Mouse (Mus musculus) bone marrow macrophage, adult 2 months (primary cell): ENCODE measurements at regions not wholly inside any gene's neighbourhood (a gene's known extent, or its start where the extent isn't known, plus 50 kb on each side); places are given as distances from the start of the nearest gene placed in this dataset.

Experiments used
- H3K27ac ChIP-seq: 2 replicates; pipeline ENCODE4 v1.5.1; 2012; ENCODE audit warnings: low read depth, low read length; ENCODE audit not compliant: insufficient read depth
- H3K4me1 ChIP-seq: 2 replicates; pipeline ENCODE4 v1.6.1; 2012; ENCODE audit warnings: low read length; ENCODE audit not compliant: control insufficient read depth, insufficient read depth
- H3K4me3 ChIP-seq: 2 replicates; pipeline ENCODE4 v1.5.1; 2012; ENCODE audit warnings: mild to moderate bottlenecking, low read length, moderate library complexity; ENCODE audit not compliant: insufficient read depth
- CTCF ChIP-seq: IDR thresholded peaks from 2 replicates; pipeline ENCODE4 v1.5.1; 2012; ENCODE audit warnings: low read depth, mild to moderate bottlenecking, low read length, moderate library complexity
- POLR2A ChIP-seq: IDR thresholded peaks from 2 replicates; pipeline ENCODE4 v1.6.1; 2012; ENCODE audit warnings: mild to moderate bottlenecking, low read depth, low read length, borderline replicate concordance

- H3K4me1 ChIP-seq = no peaks in the 10 kb centered on the region
- no peak overlapping the region for H3K4me3 ChIP-seq
- no peak overlapping the region for H3K27ac ChIP-seq
- TF ChIP-seq CTCF (no peak), POLR2A (no peak)
Observed at GRCm38 (mm10) chr13:84613004-84613403, 390.9 kb downstream of the Tmem161b start.

- Histone ChIP-seq H3K4me1 (no peaks in the 10 kb centered on the region), H3K27ac (no peak overlapping the region), H3K4me3 (no peak overlapping the region)
- TF ChIP-seq CTCF = no peak
- no peak for TF ChIP-seq POLR2A
Observed at GRCm38 (mm10) chr13:84624691-84625090, 402.6 kb downstream of the Tmem161b start.

GRCm38 (mm10) chr13:84625527-84625926 is 403.4 kb downstream of the Tmem161b start:
- TF ChIP-seq CTCF = no peak
- no peak for TF ChIP-seq POLR2A
- H3K4me3 ChIP-seq = no peak overlapping the region
- no peak overlapping the region for H3K27ac ChIP-seq

GRCm38 (mm10) chr13:84625927-84626326 is 403.8 kb downstream of the Tmem161b start:
- no peak overlapping the region for H3K27ac ChIP-seq
- no peak overlapping the region for H3K4me3 ChIP-seq
- no peaks in the 10 kb centered on the region for H3K4me1 ChIP-seq
- TF ChIP-seq POLR2A = no peak
- TF ChIP-seq CTCF = no peak

More at GRCm38 (mm10) chr13:84625527-84625926, 403.4 kb downstream of the Tmem161b start:
- H3K4me1 ChIP-seq = no peaks in the 10 kb centered on the region

GRCm38 (mm10) chr13:84626397-84626796 is 404.3 kb downstream of the Tmem161b start:
- H3K4me3 ChIP-seq = no peak overlapping the region
- TF ChIP-seq POLR2A = no peak
- TF ChIP-seq CTCF = no peak
- no peaks in the 10 kb centered on the region for H3K4me1 ChIP-seq
- H3K27ac ChIP-seq = no peak overlapping the region

- Histone ChIP-seq H3K4me1 (no peaks in the 10 kb centered on the region), H3K4me3 (no peak overlapping the region), H3K27ac (no peak overlapping the region)
- TF ChIP-seq POLR2A (no peak), CTCF (no peak)
Observed at GRCm38 (mm10) chr13:84630686-84631085, 408.6 kb downstream of the Tmem161b start.

GRCm38 (mm10) chr13:84632493-84632892 is 410.4 kb downstream of the Tmem161b start:
- H3K4me1 ChIP-seq = no peaks in the 10 kb centered on the region
- H3K4me3 ChIP-seq = no peak overlapping the region
- H3K27ac ChIP-seq = no peak overlapping the region
- TF ChIP-seq POLR2A (no peak), CTCF (no peak)

GRCm38 (mm10) chr13:84636831-84637230 is 414.7 kb downstream of the Tmem161b start:
- Histone ChIP-seq H3K27ac (no peak overlapping the region), H3K4me3 (no peak overlapping the region), H3K4me1 (no peaks in the 10 kb centered on the region)
- TF ChIP-seq CTCF = no peak
- TF ChIP-seq POLR2A = no peak

GRCm38 (mm10) chr13:84637606-84638005 is 415.5 kb downstream of the Tmem161b start:
- no peaks in the 10 kb centered on the region for H3K4me1 ChIP-seq
- no peak for TF ChIP-seq CTCF
- TF ChIP-seq POLR2A = no peak
- no peak overlapping the region for H3K4me3 ChIP-seq
- H3K27ac ChIP-seq = no peak overlapping the region

- no peak for TF ChIP-seq CTCF
- no peak for TF ChIP-seq POLR2A
- Histone ChIP-seq H3K4me3 (no peak overlapping the region), H3K27ac (no peak overlapping the region), H3K4me1 (no peaks in the 10 kb centered on the region)
Observed at GRCm38 (mm10) chr13:84638401-84638934, 416.4 kb downstream of the Tmem161b start.
